Mouse (Mus musculus) CD4-positive, CD25-positive, alpha-beta regulatory T cell, adult 2 months (primary cell): ENCODE data around the gene Car6.

ENCODE experiments used
- DNase-seq: peaks from one replicate; pipeline ENCODE4 v3.0.0-alpha.2; 2012; ENCODE audit warnings: low read depth, low spot score

Gene Car6

DNA sequence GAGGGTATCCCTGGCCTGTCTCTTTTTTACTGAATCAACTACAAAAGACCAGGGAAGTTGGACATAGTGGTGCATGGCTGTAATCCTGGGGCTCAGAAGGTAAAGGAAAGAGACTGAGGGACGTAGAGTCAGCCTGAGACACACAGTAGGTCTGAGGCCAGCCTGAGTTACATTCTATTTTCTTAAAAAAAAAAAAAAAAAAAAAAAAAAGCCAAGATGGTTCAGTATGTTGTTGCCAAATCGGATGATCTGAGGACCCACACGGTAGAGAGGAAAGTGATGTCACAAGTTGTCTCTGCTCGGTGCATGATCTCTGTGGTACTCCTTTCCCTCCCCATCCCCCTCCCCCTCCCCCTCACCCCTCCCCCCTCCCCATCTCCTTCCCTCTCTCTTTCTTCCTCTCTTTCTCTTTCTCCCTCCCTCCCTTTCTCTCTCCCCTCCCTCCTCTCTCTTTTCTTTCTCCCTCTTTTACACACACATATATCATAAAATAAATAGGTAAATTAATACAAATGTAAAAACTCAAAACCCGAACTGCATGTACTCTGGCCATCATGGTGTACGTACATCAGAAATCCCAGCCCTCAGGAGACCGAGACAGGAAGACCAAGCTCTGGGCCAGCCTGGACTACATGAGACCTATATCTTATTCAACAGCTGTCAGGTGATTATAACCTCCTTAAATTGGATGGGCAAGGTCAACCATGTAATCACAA, 63.6 kb downstream of the Car6 start:
- no peak for DNase-seq
